Mouse (Mus musculus) heart, postnatal 14 days (tissue): ENCODE data around the gene Crybg2. TPM values are rescaled to one million over a fixed set of nuclear protein-coding genes. Genes with fewer than 3 reads are reported as not detected.
A peak's percentile ranks its signal among the peaks of the same experiment; 100 is the strongest.

Source experiments
- DNase-seq, 2 experiments: peaks; one replicate each; pipeline ENCODE4 v3.0.0; 2021 to 2022
- intact Hi-C: fragments of 180-260 bp; cut with DNase I; formaldehyde crosslinking; loops from one replicate; pipeline ENCODE4 v1.15.1; 2025
- long read RNA-seq, 2 experiments: library from polyadenylated mRNA; stranded (forward); transcript quantifications; one replicate each; pipeline ENCODE4 v2.0.0; 2021
- total RNA-seq, 2 experiments: library from RNA; stranded (reverse); gene quantifications; 2 replicates each; pipeline ENCODE4 v1.2.3; 2021

The Crybg2 gene
- under 1 TPM in 1 of 2 experiments, not detected in 1; 0.24 TPM for total RNA-seq
- long read RNA-seq, experiment 1 = 0 reads
- long read RNA-seq, experiment 2, partial matches to known transcripts = 0 of 1 reads
- long read RNA-seq, experiment 2, other reads (novel, unspliced or antisense) = 0 of 1 reads

DNA sequence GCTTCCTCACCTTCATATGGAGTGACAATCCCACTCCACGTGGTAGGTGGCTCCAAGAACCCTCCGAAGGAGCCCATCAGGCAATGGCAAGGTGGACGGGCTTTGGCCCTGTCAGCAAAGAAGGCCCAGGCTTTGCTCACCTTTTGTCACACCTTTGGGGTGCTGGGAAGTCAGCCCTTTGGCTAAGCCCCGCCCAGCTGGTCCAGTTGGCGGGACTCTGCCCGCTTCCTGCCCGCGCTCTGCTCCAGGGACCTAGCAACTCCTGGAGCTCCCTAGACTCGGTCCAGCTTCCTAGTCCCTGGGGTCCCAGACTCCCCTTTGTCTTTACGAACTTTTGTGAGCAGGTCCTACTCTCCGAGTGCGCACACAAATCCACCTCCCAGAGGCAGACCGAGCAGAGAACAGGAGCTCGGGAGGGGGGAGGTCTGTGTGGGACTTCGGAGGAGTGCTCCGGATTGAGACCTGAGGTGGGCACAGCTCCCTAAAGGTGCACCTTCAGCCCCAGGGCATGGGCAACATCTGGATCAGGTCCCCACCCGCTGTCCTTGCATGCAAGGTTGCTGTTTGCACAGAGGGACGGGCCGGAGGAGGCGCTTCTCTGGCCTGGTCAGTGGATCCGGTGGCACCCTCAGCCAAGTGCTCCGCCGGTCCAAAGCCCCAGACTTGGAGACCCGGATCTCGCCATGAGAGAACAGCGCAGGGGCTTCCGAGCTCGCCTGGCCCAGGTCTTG, at the start of gene Crybg2:
TSS of gene Crybg2 (plus strand) at position 681 of the 731 bp plus-strand sequence.
- no peak for DNase-seq
- intact Hi-C loops = no loop called here

DNA sequence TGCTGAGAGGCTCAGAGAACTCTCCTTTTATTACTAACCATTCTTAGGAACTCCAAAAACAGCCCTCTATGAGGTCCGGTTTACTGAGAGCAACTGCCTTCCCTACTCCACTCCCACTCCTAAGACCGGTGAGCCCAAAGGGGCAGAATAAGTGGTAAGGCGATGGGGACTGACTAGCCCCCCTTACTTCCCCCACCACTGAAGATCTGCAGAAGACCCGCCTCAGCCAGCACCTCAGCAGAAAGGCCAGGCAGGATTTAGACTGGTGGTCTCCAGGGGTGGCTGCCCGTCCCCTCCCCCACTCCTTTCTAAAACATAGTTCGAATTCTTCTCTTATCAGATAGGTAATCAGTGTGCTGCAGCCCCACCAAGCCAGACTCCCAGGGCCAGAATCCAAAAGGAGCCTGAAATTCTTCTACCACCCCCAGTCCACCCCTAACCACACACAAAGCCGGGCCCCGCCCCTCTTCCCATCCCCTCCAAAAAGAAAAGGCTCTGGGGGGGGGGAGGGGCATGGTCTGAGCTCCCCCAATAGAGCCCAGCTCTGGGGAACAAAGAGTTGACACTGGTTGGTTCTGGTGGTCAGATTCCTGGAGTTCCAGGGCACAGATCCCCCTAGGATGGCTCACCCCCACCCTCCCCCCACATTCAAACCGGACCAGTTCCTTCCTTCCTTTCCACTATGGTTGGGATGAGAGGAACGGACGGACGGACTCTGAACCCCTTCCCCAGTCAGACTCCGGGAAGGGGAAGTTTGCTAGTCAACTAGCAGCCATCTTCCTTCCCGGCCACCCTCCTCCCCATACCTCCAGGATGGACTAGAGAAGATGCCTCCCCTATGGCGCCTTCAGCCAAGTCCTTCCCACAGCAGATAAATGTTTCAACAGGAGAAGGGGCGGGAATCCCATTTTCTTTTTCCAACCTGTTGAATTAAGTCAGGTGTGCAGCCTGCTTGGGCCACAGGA, 48.9 kb upstream of the Crybg2 start:
- DNase-seq = no peak
- intact Hi-C loops = no loop called here

DNA sequence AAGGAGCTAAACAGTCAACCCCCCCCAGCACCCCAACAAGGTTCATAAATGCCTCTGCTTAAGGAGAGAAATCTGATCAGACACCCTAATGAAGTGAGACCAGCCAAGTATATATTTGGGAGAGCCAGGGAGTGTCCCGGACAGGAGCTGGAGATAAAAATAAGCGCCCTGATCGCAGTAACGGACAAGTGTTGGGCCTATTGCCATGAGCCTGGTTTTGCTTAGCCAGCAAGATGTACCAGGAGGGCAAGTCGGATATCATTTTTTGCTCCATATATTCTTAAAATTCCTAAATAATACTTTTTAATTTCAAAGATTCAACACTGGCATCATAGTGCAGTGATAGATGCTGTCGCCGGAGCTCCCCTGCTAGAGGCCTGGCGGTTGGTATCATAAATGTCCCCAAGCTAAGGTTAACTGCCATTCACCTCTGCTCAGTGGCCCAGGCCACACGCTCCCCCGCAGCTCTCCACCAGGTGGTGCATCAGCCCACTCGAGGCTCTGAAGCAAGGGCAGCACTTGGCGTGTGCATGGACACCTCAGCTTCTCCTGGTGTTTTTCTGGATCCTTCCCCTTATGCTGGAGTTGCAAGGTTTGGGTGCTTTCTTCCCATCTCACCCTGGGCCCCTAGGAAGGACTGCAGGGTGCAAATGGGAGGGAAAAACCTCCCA, 47.6 kb upstream of the Crybg2 start:
- intact Hi-C loops = no loop called here
- DNase-seq = peak in 1 of 2 experiments; percentile 14

DNA sequence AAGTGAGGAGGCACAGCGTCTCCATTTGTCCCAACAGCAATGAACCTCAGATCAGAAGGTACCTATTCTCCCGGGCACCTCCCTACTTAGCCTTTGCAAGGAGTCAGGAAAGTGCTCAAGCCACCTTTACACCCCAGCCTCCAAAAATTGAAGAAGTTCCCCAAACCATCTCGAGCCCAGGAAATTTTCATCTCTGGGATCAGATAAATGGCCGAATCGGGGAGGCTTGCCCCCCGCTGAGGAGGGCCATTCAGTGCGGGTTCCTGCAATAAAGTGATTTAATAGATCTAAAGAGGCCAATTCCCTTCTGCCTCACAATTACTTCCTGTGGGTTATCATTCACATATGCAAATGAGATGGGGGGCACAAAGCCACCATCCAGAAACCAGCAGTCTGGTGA, 44.4 kb upstream of the Crybg2 start:
- intact Hi-C loops = no loop called here
- DNase-seq = no peak

GRCm38 (mm10) chr4:134016767-134017166, 43.8 kb upstream of the Crybg2 start:
- intact Hi-C loops = no loop called here
- no peak for DNase-seq

- no peak for DNase-seq
- intact Hi-C loops = no loop called here
These were observed 43.3 kb upstream of the Crybg2 start for GRCm38 (mm10) chr4:134017201-134017865.

DNA sequence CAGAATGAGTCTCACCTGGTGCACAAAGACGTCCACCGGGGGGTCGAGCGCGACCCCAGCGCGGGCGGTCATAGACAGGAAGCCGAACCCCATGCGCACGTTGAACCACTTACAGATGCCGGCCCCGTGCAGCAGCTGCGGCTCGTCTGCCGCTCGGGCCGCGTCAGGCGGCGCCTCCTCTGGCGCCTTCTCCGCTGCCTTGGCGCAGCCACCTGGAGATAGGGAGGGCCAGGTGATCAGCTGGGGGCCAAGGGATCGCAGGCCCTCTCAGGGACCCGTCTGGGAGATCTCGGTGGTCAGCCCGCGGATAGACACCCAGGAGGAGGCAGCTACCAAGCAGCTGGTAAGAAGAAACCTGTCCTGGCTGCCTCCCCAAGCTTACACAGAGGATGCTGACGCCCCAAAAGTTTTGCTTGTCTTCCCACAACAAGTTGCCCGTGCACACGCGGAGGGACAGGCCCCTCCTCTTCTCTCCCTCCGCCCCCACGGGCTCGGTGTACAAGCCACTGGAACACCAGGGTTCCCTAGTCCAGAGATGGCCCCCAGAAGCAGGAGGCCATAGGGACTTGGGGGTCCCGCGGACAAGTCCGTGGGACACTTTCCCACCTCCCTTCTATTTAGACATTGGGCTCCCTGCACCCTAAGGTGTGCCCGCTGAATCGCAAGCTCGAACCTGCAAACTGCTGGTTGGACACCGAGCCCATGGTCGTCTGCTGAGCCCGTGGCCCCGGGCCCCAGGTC, 42.4 kb upstream of the Crybg2 start:
- intact Hi-C loops = no loop called here
- no peak for DNase-seq

GRCm38 (mm10) chr4:134018779-134019145, 41.9 kb upstream of the Crybg2 start, which contains the start of gene Lin28a:
Lin28a (minus strand) TSS chr4:134018841.
- no peak for DNase-seq
- intact Hi-C loops = no loop called here

DNA sequence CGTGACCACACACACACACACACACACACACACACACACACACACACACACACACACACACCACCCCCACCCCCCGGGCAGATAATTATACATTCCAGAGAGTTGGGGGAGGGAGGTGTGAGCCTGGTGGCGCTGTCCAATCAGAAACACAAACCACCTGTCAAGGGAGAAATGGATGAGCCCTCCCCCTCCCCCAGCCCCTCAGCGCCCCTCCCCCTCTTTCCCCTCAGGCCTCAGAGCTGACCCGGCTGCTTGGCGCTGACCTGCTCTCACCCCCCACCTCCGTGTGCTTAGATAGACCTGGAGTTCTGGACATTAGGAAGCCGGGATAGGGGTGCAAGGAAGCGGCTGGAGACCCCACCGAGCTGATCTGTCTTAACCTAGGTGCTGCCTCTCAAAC, 41.4 kb upstream of the Crybg2 start:
- DNase-seq = no peak
- intact Hi-C loops = no loop called here

- intact Hi-C loops = no loop called here
- DNase-seq = no peak
These were observed 40.8 kb upstream of the Crybg2 start for GRCm38 (mm10) chr4:134019641-134020351.

- intact Hi-C loops = no loop called here
- peak; percentile 82 to 86 for DNase-seq
These were observed 40.0 kb upstream of the Crybg2 start for GRCm38 (mm10) chr4:134020621-134021020.

- intact Hi-C loops = no loop called here
- no peak for DNase-seq
These were observed 34.8 kb upstream of the Crybg2 start for GRCm38 (mm10) chr4:134025802-134026201.

GRCm38 (mm10) chr4:134035953-134036352, 24.7 kb upstream of the Crybg2 start:
- intact Hi-C loops = loop anchor here (2.0 to 5.0 kb wide), 4 partner anchors 43 to 256 kb away; no protein-coding TSS in a partner anchor
- peak; percentile 74 to 84 for DNase-seq

- peak; percentile 15 to 32 for DNase-seq
These were observed 19.1 kb upstream of the Crybg2 start for GRCm38 (mm10) chr4:134041317-134042123.

GRCm38 (mm10) chr4:134043041-134043440, 17.6 kb upstream of the Crybg2 start:
- intact Hi-C loops = no loop called here
- DNase-seq = no peak

More at GRCm38 (mm10) chr4:134041317-134042123, 19.1 kb upstream of the Crybg2 start:
- intact Hi-C loops = no loop called here

GRCm38 (mm10) chr4:134047648-134048047, 13.0 kb upstream of the Crybg2 start:
- no peak for DNase-seq
- intact Hi-C loops = no loop called here

DNA sequence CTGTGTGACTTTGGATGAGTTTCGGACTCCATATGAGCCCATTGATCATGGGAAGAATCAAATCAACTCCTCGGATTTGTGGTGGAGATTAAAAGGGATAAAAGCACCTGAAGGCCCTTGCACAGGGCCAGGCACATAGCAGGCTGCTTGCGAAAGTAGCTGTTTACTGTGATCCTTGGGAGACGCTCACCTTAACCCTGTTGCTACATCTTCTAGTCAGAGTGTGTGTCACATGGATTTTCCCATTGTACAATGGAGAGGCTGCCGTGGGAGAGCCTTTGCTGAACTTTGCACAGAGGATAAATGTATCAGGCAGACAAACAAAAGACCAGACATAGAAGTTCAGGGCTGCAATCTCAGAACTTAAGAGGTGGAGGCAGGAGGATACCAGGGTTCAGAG, 8.7 kb upstream of the Crybg2 start:
- no peak for DNase-seq
- intact Hi-C loops = no loop called here

- intact Hi-C loops = no loop called here
- DNase-seq = peak; percentile 53 to 63
These were observed 8.1 kb upstream of the Crybg2 start for GRCm38 (mm10) chr4:134052560-134052959.
